Mouse (Mus musculus) mouse embryonic stem cell (cell line): ENCODE measurements around the gene Atp6v0b.

Experiments
- in situ Hi-C, 2 experiments: fragments of 300-500 bp; cut with MboI; formaldehyde crosslinking; loops; 1 replicate in 1 of 2; 3 replicates in 1 of 2; pipeline ENCODE4 v1.14.3; 2019 to 2020; ENCODE audit warnings: low sequenced_read_pairs in 2 of 2, low pct_unique_long_range_greater_than_20kb in 1 of 2, mixed read lengths in 1 of 2; ENCODE audit not compliant: unreplicated experiment in 1 of 2

Atp6v0b gene

GRCm38 (mm10) chr4:117887133-117887532 is at the start of gene Atp6v0b:
Atp6v0b (minus strand) TSS chr4:117887333.
- in situ Hi-C loops: no loop called here

GRCm38 (mm10) chr4:117934081-117934480 is 46.9 kb upstream of the Atp6v0b start:
- in situ Hi-C loops: no loop called here

GRCm38 (mm10) chr4:117933248-117933647 is 46.1 kb upstream of the Atp6v0b start:
- in situ Hi-C loops: no loop called here

- in situ Hi-C loops: no loop called here
Measured at GRCm38 (mm10) chr4:117929391-117929881, 42.3 kb upstream of the Atp6v0b start, which contains the start of gene Artn. Artn (minus strand) TSS chr4:117929763.

- in situ Hi-C loops: no loop called here
Measured at GRCm38 (mm10) chr4:117928699-117929241, 41.6 kb upstream of the Atp6v0b start.

GRCm38 (mm10) chr4:117928234-117928633 is 41.1 kb upstream of the Atp6v0b start:
- in situ Hi-C loops: no loop called here

GRCm38 (mm10) chr4:117926545-117927482 is 39.7 kb upstream of the Atp6v0b start:
- in situ Hi-C loops: no loop called here

GRCm38 (mm10) chr4:117924916-117925315 is 37.8 kb upstream of the Atp6v0b start:
- in situ Hi-C loops: no loop called here

GRCm38 (mm10) chr4:117923450-117923849 is 36.3 kb upstream of the Atp6v0b start:
- in situ Hi-C loops: no loop called here

- in situ Hi-C loops: no loop called here
Measured at GRCm38 (mm10) chr4:117921358-117921757, 34.2 kb upstream of the Atp6v0b start.

- in situ Hi-C loops: no loop called here
Measured at GRCm38 (mm10) chr4:117918762-117919161, 31.6 kb upstream of the Atp6v0b start.

- in situ Hi-C loops: no loop called here
Measured at GRCm38 (mm10) chr4:117918261-117918660, 31.1 kb upstream of the Atp6v0b start.

- in situ Hi-C loops: no loop called here
Measured at GRCm38 (mm10) chr4:117917847-117918246, 30.7 kb upstream of the Atp6v0b start.

GRCm38 (mm10) chr4:117917402-117917801 is 30.3 kb upstream of the Atp6v0b start:
- in situ Hi-C loops: no loop called here

GRCm38 (mm10) chr4:117916386-117916785 is 29.3 kb upstream of the Atp6v0b start:
- in situ Hi-C loops: no loop called here

GRCm38 (mm10) chr4:117915489-117916105 is 28.5 kb upstream of the Atp6v0b start:
- in situ Hi-C loops: no loop called here

- in situ Hi-C loops: no loop called here
Measured at GRCm38 (mm10) chr4:117914591-117915442, 27.7 kb upstream of the Atp6v0b start, which contains the start of gene Ipo13. Ipo13 (minus strand) TSS chr4:117914999.

- in situ Hi-C loops: no loop called here
Measured at GRCm38 (mm10) chr4:117914031-117914430, 26.9 kb upstream of the Atp6v0b start.
